21 mouse cellular contexts compared by ENCODE assay signal in genomic region chr6:119707911-119708310, GRCm38 (mm10).
"Had no signal": no experiment of that assay in that cellular context is flagged by ENCODE, and none has a peak within 500 bp of the region (broad histone marks: within the 10 kb centered on the region; RNA-seq: fewer than 3 reads in every experiment).

No protein-coding gene starts in this region.

- ATAC-seq: liver, postnatal 0 days; lung, postnatal 0 days; midbrain, embryonic 15.5 days had no signal

- H3K4me1 ChIP-seq: limb, embryonic 10.5 days; limb, embryonic 13.5 days; midbrain, embryonic 12.5 days; midbrain, embryonic 15.5 days; neural tube, embryonic 12.5 days; neural tube, embryonic 15.5 days had no signal

- H3K27ac ChIP-seq: limb, embryonic 10.5 days; limb, embryonic 13.5 days; liver, embryonic 14.5 days; macrophage; midbrain, embryonic 12.5 days; midbrain, embryonic 15.5 days; neural tube, embryonic 12.5 days; neural tube, embryonic 15.5 days; stomach, postnatal 0 days had no signal

- H3K4me3 ChIP-seq: limb, embryonic 10.5 days; limb, embryonic 13.5 days; midbrain, embryonic 12.5 days; midbrain, embryonic 15.5 days; neural tube, embryonic 12.5 days; neural tube, embryonic 15.5 days had no signal

- H3K4me2 ChIP-seq: limb, embryonic 13.5 days; lung, embryonic 14.5 days; midbrain, embryonic 12.5 days; midbrain, embryonic 15.5 days; neural tube, embryonic 12.5 days; neural tube, embryonic 15.5 days had no signal

- DNase-seq: kidney, postnatal 10 days; kidney, postnatal 36 days; liver; liver, postnatal 0 days; lung, embryonic 14.5 days; right cerebral cortex, adult 18-20 months; right cerebral cortex, postnatal 14 days; right cerebral cortex, postnatal 4 days; thymus, adult 2 months; thymus, postnatal 14 days; thymus, postnatal 4 days had no signal

- H3K9ac ChIP-seq: limb, embryonic 13.5 days; liver, embryonic 14.5 days; liver, postnatal 0 days; lung, embryonic 14.5 days; midbrain, embryonic 12.5 days; midbrain, embryonic 15.5 days; neural tube, embryonic 12.5 days; neural tube, embryonic 15.5 days had no signal

- H3K9me3 ChIP-seq: limb, embryonic 10.5 days; limb, embryonic 13.5 days; midbrain, embryonic 12.5 days; midbrain, embryonic 15.5 days; neural tube, embryonic 12.5 days; neural tube, embryonic 15.5 days had no signal

- H3K36me3 ChIP-seq: midbrain, embryonic 12.5 days; midbrain, embryonic 15.5 days had no signal

- H3K27me3 ChIP-seq: limb, embryonic 13.5 days; midbrain, embryonic 12.5 days; midbrain, embryonic 15.5 days; neural tube, embryonic 12.5 days; neural tube, embryonic 15.5 days had no signal
